Mouse (Mus musculus) CH12.LX (cell line): ENCODE data around the gene Calr.

Experiments used
- CTCF ChIP-seq, 2 experiments: IDR thresholded peaks in 1 of 2; conservative IDR thresholded peaks in 1 of 2; 2 replicates each; pipeline ENCODE4 v1.5.1; 2011 to 2012; ENCODE audit warnings: low read depth in 2 of 2, low read length in 2 of 2, improper control_type of control experiment in 1 of 2, inconsistent platforms in 1 of 2, mild to moderate bottlenecking in 1 of 2, moderate library complexity in 1 of 2
- MAFK ChIP-seq: IDR thresholded peaks from 2 replicates; pipeline ENCODE4 v1.6.1; 2011; ENCODE audit warnings: low read length, improper control_type of control experiment; ENCODE audit not compliant: insufficient replicate concordance
- POLR2A ChIP-seq: IDR thresholded peaks from 2 replicates; pipeline ENCODE4 v1.6.1; 2011; ENCODE audit warnings: low read depth, mild to moderate bottlenecking, improper control_type of control experiment, low read length
- POLR2AphosphoS2 ChIP-seq: IDR thresholded peaks from 2 replicates; pipeline ENCODE4 v1.6.1; 2011; ENCODE audit warnings: low read depth, low read length, improper control_type of control experiment

DNA sequence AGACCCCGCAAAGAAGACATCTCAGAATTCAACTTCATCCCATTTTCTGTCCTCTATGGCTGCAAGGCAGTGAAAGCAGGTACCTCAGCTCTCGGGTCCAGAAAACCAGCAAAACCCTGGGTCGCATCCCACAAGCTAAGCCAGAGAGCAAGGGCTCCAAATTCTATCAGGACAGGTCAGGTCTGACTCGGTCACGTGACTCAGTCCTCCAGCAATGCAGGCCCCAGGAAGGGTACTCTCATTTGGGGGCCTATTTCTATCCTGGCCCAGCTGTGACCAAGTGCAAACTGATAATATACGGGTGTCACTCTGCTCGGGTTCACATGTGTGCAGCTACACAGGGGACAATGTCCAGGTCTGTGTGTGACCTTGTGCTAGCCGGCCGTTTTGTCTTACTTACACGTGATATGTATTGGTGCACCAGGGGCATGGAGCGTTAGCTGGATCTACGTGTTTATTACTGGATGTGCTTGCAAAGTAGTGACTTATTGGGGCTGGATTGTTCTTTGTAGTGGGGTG, 54.2 kb downstream of the Calr start:
- TF ChIP-seq MAFK (no peak), POLR2A (no peak), CTCF (conservative IDR thresholded peaks at IDR 0.05 in 1 of 2, IDR thresholded peaks at IDR 0.05 in 1 of 2; ENCODE audit: low read depth in 2 of 2, low read length in 2 of 2) (no peak), POLR2AphosphoS2 (no peak)
